Mouse (Mus musculus): Measurements from ENCODE around the gene Dgkg.

Gene Dgkg

GRCm38 (mm10) chr16:22589619-22590018 lies 67.4 kb downstream of the Dgkg start:
- DNase-seq: no peak

GRCm38 (mm10) chr16:22586151-22586836 lies 70.7 kb downstream of the Dgkg start:
- no peak for DNase-seq

- DNase-seq: no peak
Measured at GRCm38 (mm10) chr16:22585523-22585922, 71.5 kb downstream of the Dgkg start.

GRCm38 (mm10) chr16:22583401-22583800 lies 73.6 kb downstream of the Dgkg start:
- DNase-seq: no peak

- DNase-seq: no peak
Measured at GRCm38 (mm10) chr16:22582173-22582929, 74.7 kb downstream of the Dgkg start.

GRCm38 (mm10) chr16:22580103-22580502 lies 76.9 kb downstream of the Dgkg start:
- DNase-seq: peak; percentile 53

GRCm38 (mm10) chr16:22578883-22579282 lies 78.1 kb downstream of the Dgkg start:
- no peak for DNase-seq

GRCm38 (mm10) chr16:22577656-22578055 lies 79.4 kb downstream of the Dgkg start:
- DNase-seq: no peak

GRCm38 (mm10) chr16:22574164-22574563 lies 82.9 kb downstream of the Dgkg start:
- no peak for DNase-seq

GRCm38 (mm10) chr16:22572641-22573341 lies 84.2 kb downstream of the Dgkg start:
- DNase-seq: no peak

- no peak for DNase-seq
Measured at GRCm38 (mm10) chr16:22564907-22565272, 92.1 kb downstream of the Dgkg start.

- peak; percentile 82 for DNase-seq
Measured at GRCm38 (mm10) chr16:22564259-22564906, 92.6 kb downstream of the Dgkg start.

GRCm38 (mm10) chr16:22563594-22563993 lies 93.4 kb downstream of the Dgkg start:
- no peak for DNase-seq

- DNase-seq: peak; percentile 42
Measured at GRCm38 (mm10) chr16:22554996-22555395, 102.0 kb downstream of the Dgkg start.

GRCm38 (mm10) chr16:22552351-22552750 lies 104.7 kb downstream of the Dgkg start:
- DNase-seq: no peak

- no peak for DNase-seq
Measured at GRCm38 (mm10) chr16:22551231-22552000, 105.6 kb downstream of the Dgkg start.

- no peak for DNase-seq
Measured at GRCm38 (mm10) chr16:22549346-22549745, 107.7 kb downstream of the Dgkg start.

- DNase-seq: peak; percentile 92
Measured at GRCm38 (mm10) chr16:22548167-22549080, 108.6 kb downstream of the Dgkg start.

- DNase-seq: no peak
Measured at GRCm38 (mm10) chr16:22547741-22548140, 109.3 kb downstream of the Dgkg start.

GRCm38 (mm10) chr16:22545799-22546198 lies 111.2 kb downstream of the Dgkg start:
- DNase-seq: no peak

- peak; percentile 62 for DNase-seq
Measured at GRCm38 (mm10) chr16:22545016-22545561, 111.9 kb downstream of the Dgkg start.

Measured in retina, postnatal 1 day (tissue).